Mouse (Mus musculus): ENCODE measurements around the gene Nxf2. TPM values are rescaled to one million over a fixed set of nuclear protein-coding genes. Genes with fewer than 3 reads are reported as not detected.

Nxf2 gene
- total RNA-seq, 2 experiments from 2014 or later: not detected

Other genes with a start within 250 kb of the Nxf2 start
- 10 to 100 TPM; 54.1 to 59.5 TPM for gene Armcx1, start 246.8 kb downstream of the Nxf2 start, total RNA-seq (2021)
- 10 to 100 TPM in 1 of 2 experiments, 1 to 10 TPM in 1; 9.5 to 10.4 TPM for gene Armcx6, start 213.3 kb downstream of the Nxf2 start, total RNA-seq (2021)
- gene Armcx3, start 208.2 kb downstream of the Nxf2 start, total RNA-seq (2021): 100 to 1,000 TPM in 1 of 2 experiments, 10 to 100 TPM in 1; 93.6 to 109 TPM
- gene Armcx2, start 155.5 kb downstream of the Nxf2 start, total RNA-seq (2021): 10 to 100 TPM; 79.1 to 88.7 TPM
- 1 to 10 TPM; 8.3 TPM for gene Zmat1, start 44.5 kb upstream of the Nxf2 start, total RNA-seq (2021)
- gene Gm15023, start 212.9 kb upstream of the Nxf2 start, total RNA-seq (2021): not detected
- gene Tceal6, start 245.9 kb upstream of the Nxf2 start, total RNA-seq (2021): 10 to 100 TPM; 60.0 to 82.1 TPM